Mouse (Mus musculus): ENCODE measurements around the gene Hs3st3b1.

The Hs3st3b1 gene

GRCm38 (mm10) chr11:63926901-63927300 is 4.8 kb upstream of the Hs3st3b1 start:
- in situ Hi-C loops (cut with MboI; ENCODE audit: low pct_unique_long_range_greater_than_20kb in 1 of 2, low sequenced_read_pairs in 2 of 2, unreplicated experiment in 1 of 2), result no loop called here

- in situ Hi-C loops (cut with MboI; ENCODE audit: low pct_unique_long_range_greater_than_20kb in 1 of 2, low sequenced_read_pairs in 2 of 2, unreplicated experiment in 1 of 2), result no loop called here
These were observed 3.1 kb upstream of the Hs3st3b1 start for GRCm38 (mm10) chr11:63925161-63925582.

- in situ Hi-C loops (cut with MboI; ENCODE audit: low pct_unique_long_range_greater_than_20kb in 1 of 2, low sequenced_read_pairs in 2 of 2, unreplicated experiment in 1 of 2), result loop anchor here (5.0 to 25.0 kb wide), 2 partner anchors 33 to 513 kb away; partner anchors contain the start of genes F930015N05Rik (in 1 of the 2) and Hs3st3a1 (in 1 of the 2)
These were observed 2.3 kb upstream of the Hs3st3b1 start for GRCm38 (mm10) chr11:63924286-63924930.

- in situ Hi-C loops (cut with MboI; ENCODE audit: low pct_unique_long_range_greater_than_20kb in 1 of 2, low sequenced_read_pairs in 2 of 2, unreplicated experiment in 1 of 2), result loop anchor here (5.0 to 25.0 kb wide), 2 partner anchors 34 to 514 kb away; partner anchors contain the start of genes F930015N05Rik (in 1 of the 2) and Hs3st3a1 (in 1 of the 2)
These were observed 1.3 kb upstream of the Hs3st3b1 start for GRCm38 (mm10) chr11:63923386-63923785.

GRCm38 (mm10) chr11:63921044-63921951 is 792 bp downstream of the Hs3st3b1 start:
- in situ Hi-C loops (cut with MboI; ENCODE audit: low pct_unique_long_range_greater_than_20kb in 1 of 2, low sequenced_read_pairs in 2 of 2, unreplicated experiment in 1 of 2), result loop anchor here (5.0 to 25.0 kb wide), 2 partner anchors 36 to 516 kb away; partner anchors contain the start of genes F930015N05Rik (in 1 of the 2) and Hs3st3a1 (in 1 of the 2)

- in situ Hi-C loops (cut with MboI; ENCODE audit: low pct_unique_long_range_greater_than_20kb in 1 of 2, low sequenced_read_pairs in 2 of 2, unreplicated experiment in 1 of 2), result loop anchor here (5.0 to 25.0 kb wide), 2 partner anchors 37 to 517 kb away; partner anchors contain the start of genes F930015N05Rik (in 1 of the 2) and Hs3st3a1 (in 1 of the 2)
These were observed 1.6 kb downstream of the Hs3st3b1 start for GRCm38 (mm10) chr11:63920531-63920930.

- in situ Hi-C loops (cut with MboI; ENCODE audit: low pct_unique_long_range_greater_than_20kb in 1 of 2, low sequenced_read_pairs in 2 of 2, unreplicated experiment in 1 of 2), result loop anchor here (5.0 to 25.0 kb wide), 2 partner anchors 38 to 518 kb away; partner anchors contain the start of genes F930015N05Rik (in 1 of the 2) and Hs3st3a1 (in 1 of the 2)
These were observed 2.6 kb downstream of the Hs3st3b1 start for GRCm38 (mm10) chr11:63919211-63920098.

GRCm38 (mm10) chr11:63918321-63919105 is 3.6 kb downstream of the Hs3st3b1 start:
- in situ Hi-C loops (cut with MboI; ENCODE audit: low pct_unique_long_range_greater_than_20kb in 1 of 2, low sequenced_read_pairs in 2 of 2, unreplicated experiment in 1 of 2), result loop anchor here in 1 of 2 experiments (25.0 kb wide), 1 partner anchor 519 kb away; the partner anchor contains the start of genes F930015N05Rik and Hs3st3a1

GRCm38 (mm10) chr11:63917561-63917960 is 4.5 kb downstream of the Hs3st3b1 start:
- in situ Hi-C loops (cut with MboI; ENCODE audit: low pct_unique_long_range_greater_than_20kb in 1 of 2, low sequenced_read_pairs in 2 of 2, unreplicated experiment in 1 of 2), result loop anchor here in 1 of 2 experiments (25.0 kb wide), 1 partner anchor 520 kb away; the partner anchor contains the start of genes F930015N05Rik and Hs3st3a1

- in situ Hi-C loops (cut with MboI; ENCODE audit: low pct_unique_long_range_greater_than_20kb in 1 of 2, low sequenced_read_pairs in 2 of 2, unreplicated experiment in 1 of 2), result loop anchor here in 1 of 2 experiments (25.0 kb wide), 1 partner anchor 523 kb away; the partner anchor contains the start of genes F930015N05Rik and Hs3st3a1
These were observed 7.7 kb downstream of the Hs3st3b1 start for GRCm38 (mm10) chr11:63914388-63914787.

- in situ Hi-C loops (cut with MboI; ENCODE audit: low pct_unique_long_range_greater_than_20kb in 1 of 2, low sequenced_read_pairs in 2 of 2, unreplicated experiment in 1 of 2), result loop anchor here in 1 of 2 experiments (25.0 kb wide), 1 partner anchor 523 kb away; the partner anchor contains the start of genes F930015N05Rik and Hs3st3a1
These were observed 8.2 kb downstream of the Hs3st3b1 start for GRCm38 (mm10) chr11:63913936-63914335.

GRCm38 (mm10) chr11:63911001-63911400 is 11.1 kb downstream of the Hs3st3b1 start:
- in situ Hi-C loops (cut with MboI; ENCODE audit: low pct_unique_long_range_greater_than_20kb in 1 of 2, low sequenced_read_pairs in 2 of 2, unreplicated experiment in 1 of 2), result loop anchor here in 1 of 2 experiments (25.0 kb wide), 1 partner anchor 526 kb away; the partner anchor contains the start of genes F930015N05Rik and Hs3st3a1

GRCm38 (mm10) chr11:63909961-63910360 is 12.1 kb downstream of the Hs3st3b1 start:
- in situ Hi-C loops (cut with MboI; ENCODE audit: low pct_unique_long_range_greater_than_20kb in 1 of 2, low sequenced_read_pairs in 2 of 2, unreplicated experiment in 1 of 2), result loop anchor here in 1 of 2 experiments (25.0 kb wide), 1 partner anchor 527 kb away; the partner anchor contains the start of genes F930015N05Rik and Hs3st3a1

- in situ Hi-C loops (cut with MboI; ENCODE audit: low pct_unique_long_range_greater_than_20kb in 1 of 2, low sequenced_read_pairs in 2 of 2, unreplicated experiment in 1 of 2), result loop anchor here in 1 of 2 experiments (25.0 kb wide), 1 partner anchor 529 kb away; the partner anchor contains the start of genes F930015N05Rik and Hs3st3a1
These were observed 13.6 kb downstream of the Hs3st3b1 start for GRCm38 (mm10) chr11:63908500-63908899.

- in situ Hi-C loops (cut with MboI; ENCODE audit: low pct_unique_long_range_greater_than_20kb in 1 of 2, low sequenced_read_pairs in 2 of 2, unreplicated experiment in 1 of 2), result loop anchor here in 1 of 2 experiments (25.0 kb wide), 1 partner anchor 531 kb away; the partner anchor contains the start of genes F930015N05Rik and Hs3st3a1
These were observed 15.3 kb downstream of the Hs3st3b1 start for GRCm38 (mm10) chr11:63906552-63907353.
